Mouse (Mus musculus) neural tube, embryonic 14.5 days (tissue): ENCODE data around the gene Ssbp4. TPM values are rescaled to one million over a fixed set of nuclear protein-coding genes. Genes with fewer than 3 reads are reported as not detected.
A peak's percentile ranks its signal among the peaks of the same experiment; 100 is the strongest.

Experiments used
- ATAC-seq: fragments of 200-750 bp; cut with Nextera tagmentation; 2 replicates; pipeline ENCODE4 v1.8.0; 2017; ENCODE audit warnings: low read depth, mild to moderate bottlenecking, moderate TSS enrichment, moderate library complexity
- H3K27ac ChIP-seq: fragments of 300-500 bp; sonication (generic); 2 replicates; pipeline ENCODE4 v1.5.1; 2014; ENCODE audit warnings: low read depth, mild to moderate bottlenecking, control low read depth, low read length, moderate library complexity, mixed read lengths
- H3K27me3 ChIP-seq: fragments of 300-500 bp; sonication (generic); 2 replicates; pipeline ENCODE4 v1.6.1; 2014; ENCODE audit warnings: low read length; ENCODE audit not compliant: control insufficient read depth, insufficient read depth
- H3K36me3 ChIP-seq: fragments of 300-500 bp; sonication (generic); 2 replicates; pipeline ENCODE4 v1.6.1; 2014; ENCODE audit warnings: low read length, mixed read lengths; ENCODE audit not compliant: control insufficient read depth, insufficient read depth
- H3K4me1 ChIP-seq: fragments of 300-500 bp; sonication (generic); 2 replicates; pipeline ENCODE4 v1.6.1; 2014; ENCODE audit warnings: low read length; ENCODE audit not compliant: control insufficient read depth, insufficient read depth
- H3K4me2 ChIP-seq: fragments of 300-500 bp; sonication (generic); 2 replicates; pipeline ENCODE4 v1.6.1; 2014; ENCODE audit warnings: mild to moderate bottlenecking, low read depth, low read length, control low read depth
- H3K4me3 ChIP-seq: fragments of 300-500 bp; sonication (generic); 2 replicates; pipeline ENCODE4 v1.5.1; 2014; ENCODE audit warnings: low read depth, low read length, control low read depth, mixed read lengths
- H3K9ac ChIP-seq: fragments of 300-500 bp; sonication (generic); replicated peaks from 2 replicates; pipeline ENCODE4 v1.6.1; 2014; ENCODE audit warnings: low read depth, mild to moderate bottlenecking, control low read depth, low read length, mixed read lengths
- H3K9me3 ChIP-seq: fragments of 300-500 bp; sonication (generic); 2 replicates; pipeline ENCODE4 v1.6.1; 2016; ENCODE audit warnings: low read length; ENCODE audit not compliant: control insufficient read depth
- WGBS: fragments of 180-500 bp; shearing (Covaris S2); extraction: QIAGEN DNeasy Blood & Tissue Kit; methylation state at CpG from one replicate; pipeline ENCODE4 v1.1.7; 2014; 5-methylcytosine and 5-hydroxymethylcytosine counted together
- polyA plus RNA-seq: library from polyadenylated mRNA; unstranded; fragments of >200 nt; fragmentation: Nextera tagmentation; extraction: Ambion mirVana; gene quantifications from 2 replicates; pipeline ENCODE4 v1.2.1, GENCODE M21; 2014

The Ssbp4 gene
- polyA plus RNA-seq, 1 experiment from 2014 or later, result 240 TPM

DNA sequence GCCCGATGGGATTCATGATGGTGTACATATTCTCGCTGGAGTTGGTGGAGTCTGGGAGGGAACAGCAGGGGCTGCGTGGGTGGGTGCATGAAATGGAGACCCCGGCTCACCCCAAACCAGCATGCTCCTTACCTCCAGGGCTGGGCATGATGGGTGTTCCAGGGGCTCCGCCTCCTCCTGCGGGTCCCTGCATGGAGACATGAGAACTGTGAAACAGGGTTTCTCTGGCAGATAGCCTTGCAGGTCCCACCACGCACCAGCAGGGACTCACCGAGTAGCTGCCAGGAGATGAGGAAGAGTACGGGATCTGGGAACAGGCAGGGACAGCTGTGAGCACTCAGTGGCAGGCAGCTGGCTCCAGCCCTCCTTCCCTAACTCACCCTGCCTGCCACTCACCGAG lies 9.9 kb downstream of the Ssbp4 start:
- H3K4me3 ChIP-seq, result peak overlapping the region; percentile 31
- H3K9ac ChIP-seq, result no peak overlapping the region; the same call in 1 of the 2 replicates
- peak overlapping the region; percentile 68 for H3K4me2 ChIP-seq
- no peak overlapping the region for H3K27ac ChIP-seq
- peaks cover 52% of the 10 kb centered on the region for H3K4me1 ChIP-seq
- no peaks in the 10 kb centered on the region for H3K27me3 ChIP-seq
- ATAC-seq, result no peak
- 16% methylated on average over 10 of the region's 10 CpGs for WGBS
- H3K9me3 ChIP-seq, result no peaks in the 10 kb centered on the region
- no peaks in the 10 kb centered on the region; the same call in 1 of the 2 replicates for H3K36me3 ChIP-seq

DNA sequence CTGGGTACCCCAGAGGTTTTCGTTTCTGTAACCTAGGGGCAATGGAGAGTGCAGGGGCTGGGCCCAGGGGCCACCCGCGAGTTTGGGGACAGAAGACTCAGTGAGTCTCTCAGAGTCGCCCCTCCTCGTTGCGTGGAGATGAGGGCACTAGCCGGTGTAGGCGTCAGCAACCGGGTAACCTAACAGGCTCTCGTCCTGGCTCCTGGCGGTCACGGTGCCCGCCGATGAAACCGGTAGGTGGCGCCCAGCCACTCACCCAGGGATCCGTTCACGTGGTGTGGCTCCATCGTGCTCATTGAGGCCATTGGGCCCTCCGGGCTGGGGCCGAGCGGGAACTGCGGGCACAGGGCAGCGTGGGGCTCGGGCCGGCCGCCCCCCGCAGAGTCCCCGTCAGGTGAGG lies 10.4 kb downstream of the Ssbp4 start:
- H3K27ac ChIP-seq, result no peak overlapping the region

DNA sequence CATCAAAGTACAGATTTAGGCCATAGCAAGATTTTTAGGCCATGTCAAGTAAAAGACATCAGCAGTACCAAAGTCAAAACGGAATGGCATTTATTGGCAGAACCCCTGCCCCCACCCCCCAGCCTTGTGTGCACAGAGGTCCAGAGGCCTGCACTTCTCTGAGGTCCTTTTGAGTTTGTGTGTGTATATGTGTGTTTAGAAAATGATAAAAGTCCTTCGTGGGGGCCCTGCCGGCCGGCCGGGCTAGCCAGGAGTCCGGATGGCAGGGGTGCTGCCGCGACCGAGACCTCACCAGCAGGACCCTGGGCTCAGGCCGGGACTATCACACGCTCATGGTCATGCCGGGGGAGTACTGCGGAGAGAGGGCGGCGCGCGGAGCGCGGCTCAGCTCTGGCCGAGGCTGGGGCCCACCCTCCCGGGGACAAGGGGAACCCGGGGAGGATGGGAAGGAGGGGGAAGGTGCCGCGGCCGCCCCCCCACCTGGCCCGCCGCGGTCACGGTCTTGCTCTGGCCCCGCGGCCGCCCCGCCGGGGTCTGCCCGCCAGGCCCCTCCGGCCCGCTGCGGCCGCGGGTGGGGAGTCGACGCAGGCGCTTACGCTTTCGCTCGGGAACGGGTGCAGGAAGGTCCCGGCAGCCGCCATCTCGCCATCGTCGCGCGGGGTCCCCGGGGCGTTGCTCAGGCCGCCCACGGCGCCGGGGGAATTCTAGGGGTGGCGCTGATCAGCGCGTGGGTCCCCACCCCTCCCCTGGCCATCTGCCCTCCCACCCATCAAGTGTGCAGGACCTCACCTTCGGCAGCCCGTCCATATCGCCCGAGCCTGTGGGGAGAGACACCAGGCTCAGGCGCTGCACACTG lies 11.0 kb downstream of the Ssbp4 start:
- WGBS, result 4% methylated on average over 44 of the region's 68 CpGs
- no peaks in the 10 kb centered on the region for H3K9me3 ChIP-seq
- H3K4me2 ChIP-seq, result peak overlapping the region; percentile 68
- no peaks in the 10 kb centered on the region; the same call in 1 of the 2 replicates for H3K36me3 ChIP-seq
- no peak for ATAC-seq
- peak overlapping the region; percentile 58 for H3K9ac ChIP-seq
- peak overlapping the region; percentile 31 for H3K4me3 ChIP-seq
- no peaks in the 10 kb centered on the region for H3K27me3 ChIP-seq
- peaks cover 54% of the 10 kb centered on the region for H3K4me1 ChIP-seq
- no peak overlapping the region for H3K27ac ChIP-seq

More for the DNA sequence above, 10.4 kb downstream of the Ssbp4 start:
- H3K4me2 ChIP-seq, result peak overlapping the region; percentile 68
- no peaks in the 10 kb centered on the region for H3K27me3 ChIP-seq
- H3K9ac ChIP-seq, result peak overlapping the region; percentile 58
- WGBS, result under 1% methylated on average over 28 of the region's 29 CpGs
- peaks cover 54% of the 10 kb centered on the region for H3K4me1 ChIP-seq
- peak overlapping the region; percentile 31 for H3K4me3 ChIP-seq
- ATAC-seq, result peak; percentile 10; the same call in 1 of the 2 replicates
- no peaks in the 10 kb centered on the region for H3K9me3 ChIP-seq
- H3K36me3 ChIP-seq, result no peaks in the 10 kb centered on the region; the same call in 1 of the 2 replicates

DNA sequence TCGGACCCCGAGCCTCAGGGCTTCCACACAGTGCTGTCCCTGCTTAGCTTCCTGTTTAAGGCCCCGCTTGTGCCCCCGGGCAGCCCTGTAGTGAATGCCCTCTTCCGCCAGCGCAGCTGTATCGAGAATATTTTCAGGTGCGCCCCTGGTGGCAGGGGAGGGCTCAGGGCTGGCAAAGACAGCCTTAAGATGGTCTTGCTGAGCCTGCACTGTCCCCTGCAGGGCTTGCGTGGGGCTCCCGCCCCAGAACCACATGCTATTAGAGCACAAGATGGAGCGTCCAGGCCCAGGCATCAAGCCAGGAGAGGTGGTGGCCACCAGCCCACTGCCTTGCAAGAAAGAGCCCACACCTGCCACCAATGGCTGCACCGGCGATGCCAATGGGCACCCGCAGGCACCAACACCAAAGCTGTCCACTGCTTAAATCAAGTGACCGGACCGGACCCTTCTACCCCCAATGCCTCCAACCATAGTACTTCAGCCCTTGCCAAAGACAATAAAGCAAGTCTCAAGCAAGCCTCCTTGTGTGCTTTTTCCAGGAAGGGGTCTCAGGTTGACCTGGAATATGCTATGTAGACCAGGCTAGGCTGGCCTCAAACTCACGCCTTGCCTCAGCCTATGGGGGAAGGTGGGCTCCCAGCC lies 11.8 kb downstream of the Ssbp4 start:
- Histone ChIP-seq H3K9me3 (no peaks in the 10 kb centered on the region), H3K36me3 (no peaks in the 10 kb centered on the region; the same call in 1 of the 2 replicates), H3K27ac (no peak overlapping the region), H3K27me3 (no peaks in the 10 kb centered on the region), H3K4me3 (no peak overlapping the region), H3K4me1 (peaks cover 54% of the 10 kb centered on the region), H3K4me2 (peak overlapping the region; percentile 68), H3K9ac (no peak overlapping the region)
- 83% methylated on average over 17 of the region's 17 CpGs for WGBS
- ATAC-seq, result no peak

DNA sequence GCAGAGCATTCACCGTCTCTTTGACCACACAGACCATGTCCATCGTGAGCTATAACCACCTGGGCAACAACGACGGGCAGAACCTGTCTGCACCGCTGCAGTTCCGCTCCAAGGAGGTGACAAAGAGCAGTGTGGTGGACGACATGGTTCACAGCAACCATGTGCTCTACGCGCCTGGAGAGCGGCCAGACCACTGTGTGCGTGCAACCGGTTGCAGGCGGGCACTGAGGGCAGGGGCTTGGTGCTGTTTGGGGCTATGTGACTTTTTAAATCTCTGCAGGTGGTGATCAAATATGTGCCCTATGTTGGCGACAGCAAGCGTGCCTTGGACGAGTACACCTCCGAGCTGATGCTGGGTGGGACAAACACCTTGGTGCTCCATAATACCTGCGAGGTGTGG lies 12.5 kb downstream of the Ssbp4 start:
- H3K4me1 ChIP-seq, result peaks cover 50% of the 10 kb centered on the region
- no peak overlapping the region for H3K27ac ChIP-seq
- WGBS, result 94% methylated on average over 18 of the region's 18 CpGs
- no peak for ATAC-seq
- no peaks in the 10 kb centered on the region; the same call in 1 of the 2 replicates for H3K36me3 ChIP-seq
- no peak overlapping the region for H3K9ac ChIP-seq
- H3K27me3 ChIP-seq, result no peaks in the 10 kb centered on the region
- no peaks in the 10 kb centered on the region for H3K9me3 ChIP-seq
- no peak overlapping the region for H3K4me3 ChIP-seq
- H3K4me2 ChIP-seq, result no peak overlapping the region

DNA sequence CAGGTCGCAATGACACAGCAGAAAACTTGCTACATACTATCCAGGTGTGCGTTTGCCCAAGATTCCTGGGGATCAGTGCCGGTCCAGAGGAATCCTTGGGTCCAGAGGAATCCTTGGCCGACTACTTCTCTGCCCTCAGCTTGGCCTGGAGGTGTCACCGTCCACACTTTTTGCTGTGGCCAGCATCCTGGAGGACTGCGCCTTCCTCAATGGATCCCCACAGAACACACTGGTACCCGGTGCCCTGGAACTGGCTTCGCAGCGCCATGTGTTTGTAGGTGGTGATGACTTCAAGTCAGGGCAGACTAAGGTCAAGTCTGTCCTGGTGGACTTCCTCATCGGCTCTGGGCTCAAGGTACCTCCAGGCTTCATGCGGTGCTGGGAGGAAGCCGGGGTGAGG lies 12.9 kb downstream of the Ssbp4 start:
- Histone ChIP-seq H3K4me1 (peaks cover 46% of the 10 kb centered on the region), H3K9me3 (no peaks in the 10 kb centered on the region), H3K27me3 (no peaks in the 10 kb centered on the region), H3K36me3 (no peaks in the 10 kb centered on the region; the same call in 1 of the 2 replicates), H3K4me2 (no peak overlapping the region), H3K9ac (no peak overlapping the region), H3K4me3 (peak overlapping the region; percentile 62; the same call in 1 of the 2 replicates), H3K27ac (no peak overlapping the region)
- ATAC-seq, result no peak
- WGBS, result 97% methylated on average over 12 of the region's 12 CpGs

DNA sequence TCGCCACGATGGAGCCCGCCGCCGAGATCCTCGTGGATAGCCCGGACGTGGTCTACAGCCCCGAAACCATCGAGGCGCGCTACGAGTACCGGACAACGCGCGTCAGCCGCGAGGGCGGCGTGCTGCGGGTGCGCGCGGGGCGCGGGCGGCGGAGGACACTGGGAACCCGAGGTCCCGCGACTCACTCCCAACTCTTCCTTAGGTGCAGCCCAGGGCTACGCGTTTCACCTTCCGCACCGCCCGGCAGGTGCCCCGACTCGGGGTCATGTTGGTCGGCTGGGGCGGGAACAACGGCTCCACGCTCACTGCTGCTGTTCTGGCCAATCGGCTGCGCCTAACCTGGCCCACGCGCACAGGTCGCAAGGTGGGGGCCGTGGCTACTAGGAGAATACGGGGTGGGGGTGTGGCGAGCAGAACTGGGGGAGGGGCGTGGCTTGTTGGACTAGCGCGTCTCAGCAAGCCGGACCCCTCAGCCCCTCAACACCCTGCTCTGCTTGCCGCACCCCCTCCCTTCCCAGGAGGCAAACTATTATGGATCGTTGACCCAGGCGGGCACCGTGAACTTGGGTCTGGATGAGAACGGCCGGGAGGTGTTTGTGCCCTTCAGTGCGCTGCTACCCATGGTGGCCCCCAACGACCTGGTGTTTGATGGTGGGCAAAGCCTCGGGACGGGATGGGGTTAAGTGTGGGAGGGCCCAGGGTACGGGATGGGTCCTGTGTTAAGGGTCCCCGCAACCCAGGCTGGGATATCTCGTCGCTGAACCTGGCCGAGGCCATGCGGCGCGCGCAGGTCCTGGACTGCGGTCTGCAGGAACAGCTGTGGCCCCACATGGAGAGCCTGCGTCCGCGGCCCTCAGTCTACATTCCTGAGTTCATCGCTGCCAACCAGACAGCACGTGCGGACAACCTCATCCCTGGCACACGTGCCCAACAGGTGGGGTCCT lies 13.8 kb downstream of the Ssbp4 start:
- H3K36me3 ChIP-seq, result peaks cover 7% of the 10 kb centered on the region
- H3K4me1 ChIP-seq, result peaks cover 37% of the 10 kb centered on the region
- H3K9me3 ChIP-seq, result no peaks in the 10 kb centered on the region
- peak overlapping the region; percentile 71 for H3K27ac ChIP-seq
- 9% methylated on average over 81 of the region's 82 CpGs for WGBS
- peak overlapping the region; percentile 97 for H3K4me2 ChIP-seq
- H3K4me3 ChIP-seq, result peak overlapping the region; percentile 62
- H3K9ac ChIP-seq, result peak overlapping the region; percentile 73
- peak; percentile 25 for ATAC-seq
- H3K27me3 ChIP-seq, result no peaks in the 10 kb centered on the region

DNA sequence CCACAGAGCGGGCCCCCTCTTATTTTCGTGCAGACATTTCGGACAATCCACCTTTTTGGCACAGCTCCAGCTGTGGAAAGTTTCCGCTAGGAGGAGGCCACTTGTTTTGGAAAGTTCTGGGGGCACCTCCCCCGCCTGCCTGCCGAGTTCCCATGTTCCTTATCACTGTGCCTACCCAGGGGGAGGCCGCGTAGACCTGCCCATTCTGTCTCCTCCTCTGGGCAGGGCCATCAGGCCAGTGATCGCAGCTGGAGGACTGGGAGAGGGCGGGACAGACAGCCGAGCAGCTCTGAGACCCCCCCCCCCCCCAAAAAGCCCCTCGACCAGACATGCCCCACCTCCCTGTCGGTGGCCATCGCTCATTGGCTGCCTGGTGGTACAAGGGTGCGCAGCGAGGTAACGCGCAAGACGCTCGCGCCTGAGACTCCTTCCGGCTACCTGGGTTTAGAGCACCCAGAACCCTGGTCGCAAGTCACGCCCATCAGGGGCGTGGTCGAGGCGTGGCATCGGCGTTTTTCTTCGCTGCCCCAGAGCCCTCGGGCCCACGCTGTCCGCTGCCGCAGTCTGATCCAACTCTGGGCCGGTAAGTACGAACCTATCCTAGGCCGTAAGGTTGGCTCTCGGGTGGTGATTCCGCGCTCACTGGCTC lies 14.6 kb downstream of the Ssbp4 start, which contains the start of gene Isyna1:
Isyna1 (plus strand) TSS at position 413 of the 649 bp plus-strand sequence.
- Histone ChIP-seq H3K27ac (peak within 1 kb of the TSS; percentile 71), H3K4me3 (peak within 1 kb of the TSS; percentile 62), H3K36me3 (peaks cover 8% of the 10 kb centered on the region), H3K9ac (peak within 1 kb of the TSS; percentile 73), H3K4me2 (peak within 1 kb of the TSS; percentile 97), H3K4me1 (peaks cover 35% of the 10 kb centered on the region), H3K9me3 (no peaks in the 10 kb centered on the region), H3K27me3 (no peaks in the 10 kb centered on the region)
- under 1% methylated on average over 40 of the region's 40 CpGs for WGBS
- peak; percentile 84 for ATAC-seq
